Mouse (Mus musculus) cerebellum, postnatal 4 days (tissue): ENCODE data around the gene Kctd18.

Experiments
- DNase-seq, 2 experiments: peaks; one replicate each; pipeline ENCODE4 v3.0.0; 2022; ENCODE audit warnings: low spot score in 2 of 2, mixed read lengths in 1 of 2

Kctd18 gene

GRCm38 (mm10) chr1:57989052-57989600, 29.6 kb downstream of the Kctd18 start:
- DNase-seq: no peak

GRCm38 (mm10) chr1:57976860-57977259, 41.9 kb downstream of the Kctd18 start:
- DNase-seq: no peak

- no peak for DNase-seq
Observed at GRCm38 (mm10) chr1:57971588-57971987, 47.2 kb downstream of the Kctd18 start.

- DNase-seq: peak; percentile 99
Observed at GRCm38 (mm10) chr1:57969327-57970271, 49.2 kb downstream of the Kctd18 start.

- no peak for DNase-seq
Observed at GRCm38 (mm10) chr1:57955774-57956173, 63.0 kb downstream of the Kctd18 start.

GRCm38 (mm10) chr1:57954376-57954765, 64.4 kb downstream of the Kctd18 start:
- DNase-seq: no peak

- no peak for DNase-seq
Observed at GRCm38 (mm10) chr1:57953586-57954375, 65.0 kb downstream of the Kctd18 start.

GRCm38 (mm10) chr1:57952509-57952908, 66.2 kb downstream of the Kctd18 start:
- DNase-seq: no peak

- no peak for DNase-seq
Observed at GRCm38 (mm10) chr1:57949716-57950115, 69.0 kb downstream of the Kctd18 start.

GRCm38 (mm10) chr1:57949195-57949594, 69.6 kb downstream of the Kctd18 start:
- no peak for DNase-seq

GRCm38 (mm10) chr1:57947552-57948347, 71.0 kb downstream of the Kctd18 start:
- no peak for DNase-seq

- no peak for DNase-seq
Observed at GRCm38 (mm10) chr1:57942215-57942614, 76.5 kb downstream of the Kctd18 start.

- no peak for DNase-seq
Observed at GRCm38 (mm10) chr1:57941734-57942133, 77.0 kb downstream of the Kctd18 start.

- DNase-seq: no peak
Observed at GRCm38 (mm10) chr1:57941095-57941494, 77.7 kb downstream of the Kctd18 start.

- DNase-seq: no peak
Observed at GRCm38 (mm10) chr1:57940691-57941090, 78.1 kb downstream of the Kctd18 start.

- no peak for DNase-seq
Observed at GRCm38 (mm10) chr1:57934287-57934686, 84.5 kb downstream of the Kctd18 start.

- no peak for DNase-seq
Observed at GRCm38 (mm10) chr1:57918567-57918966, 100.2 kb downstream of the Kctd18 start.

GRCm38 (mm10) chr1:57917342-57917741, 101.4 kb downstream of the Kctd18 start:
- DNase-seq: no peak

GRCm38 (mm10) chr1:57911561-57911960, 107.2 kb downstream of the Kctd18 start:
- DNase-seq: no peak

- no peak for DNase-seq
Observed at GRCm38 (mm10) chr1:57906312-57906711, 112.4 kb downstream of the Kctd18 start.

GRCm38 (mm10) chr1:57905912-57906311, 112.8 kb downstream of the Kctd18 start:
- DNase-seq: no peak
